Mouse (Mus musculus): ENCODE data around the gene Tnfaip2. TPM values are rescaled to one million over a fixed set of nuclear protein-coding genes. Genes with fewer than 3 reads are reported as not detected.

The Tnfaip2 gene
- total and polyA plus RNA-seq, 3 experiments: 94.7 to 123 (median 101) TPM

DNA sequence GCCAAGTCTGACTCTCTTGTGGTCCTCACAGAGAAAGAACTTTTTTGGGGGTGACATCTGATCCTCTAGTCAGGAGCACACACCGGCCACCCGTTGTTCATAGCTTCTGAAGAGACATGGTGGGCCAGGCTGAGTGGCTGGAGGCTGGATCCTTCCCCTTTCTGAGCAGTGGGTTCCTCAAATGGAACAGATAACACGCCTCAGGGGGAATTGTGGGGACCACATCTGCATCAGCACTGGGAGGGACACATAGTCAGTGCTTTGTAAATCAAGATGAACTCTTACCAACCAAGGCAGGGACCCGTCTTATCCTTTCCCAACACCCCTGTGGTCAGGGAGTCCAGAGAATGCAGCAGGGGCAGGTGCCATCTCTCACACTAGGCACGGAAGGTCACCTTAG lies 22.4 kb upstream of the Tnfaip2 start:
- H3K27me3 ChIP-seq (ENCODE audit: insufficient read depth, low read length): peaks cover 78% of the 10 kb centered on the region
- H3K4me1 ChIP-seq (ENCODE audit: insufficient read depth, low read depth, low read length): peaks cover 17% of the 10 kb centered on the region
- no peak overlapping the region for H3K4me3 ChIP-seq (ENCODE audit: low read depth, low read length)

DNA sequence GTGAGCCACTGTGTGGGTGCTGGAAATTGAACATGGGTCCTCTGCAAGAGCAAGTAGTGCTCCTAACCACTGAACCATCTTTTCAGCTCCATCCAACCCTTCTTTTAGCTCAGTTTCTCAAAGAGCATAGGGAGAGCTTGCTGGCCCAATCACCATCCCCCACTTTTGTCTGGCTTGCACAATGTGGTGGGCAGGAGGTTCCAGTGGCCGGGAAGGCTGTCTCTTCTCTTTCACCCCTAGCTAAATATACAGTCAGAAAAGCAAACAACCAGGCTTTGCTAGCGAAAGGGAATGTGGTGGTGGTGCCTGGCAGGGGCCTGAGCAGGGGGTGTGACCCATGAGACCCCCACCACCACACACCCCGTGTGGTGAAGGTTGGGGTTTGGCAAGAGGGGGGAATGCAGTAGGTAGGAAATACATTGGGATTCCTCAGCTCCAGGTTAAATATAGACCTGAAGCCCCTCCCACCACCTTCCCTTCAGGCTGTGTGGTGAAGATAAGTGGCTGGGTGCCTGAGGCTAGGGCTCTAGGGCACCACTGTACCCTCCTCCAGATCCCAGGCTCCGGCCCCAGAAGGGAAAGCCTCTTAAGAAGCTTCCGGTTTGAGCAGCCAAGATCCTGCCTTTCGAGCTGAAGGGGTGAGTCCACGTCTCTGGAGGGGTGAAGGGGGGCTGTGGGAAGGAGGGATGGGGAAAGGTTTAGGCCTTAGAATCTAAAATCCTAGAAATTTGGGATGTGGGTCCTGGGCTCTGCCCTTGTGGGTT lies 21.1 kb upstream of the Tnfaip2 start:
- peaks cover 86% of the 10 kb centered on the region for H3K27me3 ChIP-seq (ENCODE audit: insufficient read depth, low read length)
- peaks cover 26% of the 10 kb centered on the region for H3K4me1 ChIP-seq (ENCODE audit: insufficient read depth, low read depth, low read length)
- no peak overlapping the region for H3K4me3 ChIP-seq (ENCODE audit: low read depth, low read length)
- TF ChIP-seq GATA1 (IDR thresholded peaks at IDR 0.05; ENCODE audit: borderline replicate concordance, low read length) (no peak), TAL1 (conservative IDR thresholded peaks at IDR 0.05; ENCODE audit: low read depth, low read length) (no peak), POLR2AphosphoS5 (IDR thresholded peaks at IDR 0.05; ENCODE audit: insufficient replicate concordance, low read depth, low read length) (no peak), GATA2 (IDR thresholded peaks at IDR 0.05; ENCODE audit: borderline replicate concordance, low read depth, low read length) (no peak), CTCF (IDR thresholded peaks at IDR 0.05; ENCODE audit: low read depth, low read length) (no peak)
- no peak for DNase-seq (ENCODE audit: low spot score)
- H3K9me3 ChIP-seq (replicated peaks): peaks cover 6% of the 10 kb centered on the region; the same call in 1 of the 2 replicates
- no peak for ATAC-seq (ENCODE audit: extremely low read depth, insufficient number of reproducible peaks, low FRiP score, poor library complexity, severe bottlenecking)
- H3K36me3 ChIP-seq (replicated peaks): no peaks in the 10 kb centered on the region

More for the DNA sequence above, 22.4 kb upstream of the Tnfaip2 start:
- Histone ChIP-seq H3K36me3 (replicated peaks) (no peaks in the 10 kb centered on the region), H3K9me3 (replicated peaks) (peaks cover 6% of the 10 kb centered on the region; the same call in 1 of the 2 replicates)
- DNase-seq (ENCODE audit: low spot score): no peak
- ATAC-seq (ENCODE audit: extremely low read depth, insufficient number of reproducible peaks, low FRiP score, poor library complexity, severe bottlenecking): no peak
- TF ChIP-seq TAL1 (conservative IDR thresholded peaks at IDR 0.05; ENCODE audit: low read depth, low read length) (no peak), GATA1 (IDR thresholded peaks at IDR 0.05; ENCODE audit: borderline replicate concordance, low read length) (no peak), POLR2AphosphoS5 (IDR thresholded peaks at IDR 0.05; ENCODE audit: insufficient replicate concordance, low read depth, low read length) (no peak), CTCF (IDR thresholded peaks at IDR 0.05; ENCODE audit: low read depth, low read length) (no peak), GATA2 (IDR thresholded peaks at IDR 0.05; ENCODE audit: borderline replicate concordance, low read depth, low read length) (no peak)

DNA sequence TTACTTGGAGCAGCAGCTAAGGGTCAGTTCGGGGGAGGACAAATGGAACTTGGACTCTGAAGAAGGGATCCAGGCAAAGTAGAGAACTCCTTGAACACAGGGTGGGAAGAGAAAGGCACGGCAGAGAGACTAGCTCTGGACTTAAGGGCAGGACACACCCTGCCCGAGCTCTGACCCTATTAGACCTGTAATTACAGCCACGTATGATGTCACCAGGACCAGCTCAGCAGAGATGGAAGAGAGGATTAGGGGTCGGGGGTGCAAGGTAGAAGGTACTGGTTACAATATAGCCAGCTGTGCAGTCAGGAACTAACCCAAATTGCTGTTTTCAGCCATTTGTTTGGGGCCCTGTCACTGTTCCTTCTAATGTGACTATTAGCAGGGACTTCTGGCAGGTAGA lies 19.4 kb upstream of the Tnfaip2 start:
- Histone ChIP-seq H3K4me3 (ENCODE audit: low read depth, low read length) (no peak overlapping the region), H3K4me1 (ENCODE audit: insufficient read depth, low read depth, low read length) (peaks cover 22% of the 10 kb centered on the region), H3K27me3 (ENCODE audit: insufficient read depth, low read length) (peaks cover 71% of the 10 kb centered on the region), H3K36me3 (replicated peaks) (no peaks in the 10 kb centered on the region), H3K9me3 (replicated peaks) (peaks cover 6% of the 10 kb centered on the region; the same call in 1 of the 2 replicates)
- no peak for TF ChIP-seq GATA2 (IDR thresholded peaks at IDR 0.05; ENCODE audit: borderline replicate concordance, low read depth, low read length)
- TF ChIP-seq POLR2AphosphoS5 (IDR thresholded peaks at IDR 0.05; ENCODE audit: insufficient replicate concordance, low read depth, low read length): no peak
- no peak for TF ChIP-seq TAL1 (conservative IDR thresholded peaks at IDR 0.05; ENCODE audit: low read depth, low read length)
- TF ChIP-seq CTCF (IDR thresholded peaks at IDR 0.05; ENCODE audit: low read depth, low read length): no peak
- no peak for TF ChIP-seq GATA1 (IDR thresholded peaks at IDR 0.05; ENCODE audit: borderline replicate concordance, low read length)
- ATAC-seq (ENCODE audit: extremely low read depth, insufficient number of reproducible peaks, low FRiP score, poor library complexity, severe bottlenecking) (no peak), DNase-seq (ENCODE audit: low spot score) (no peak)

DNA sequence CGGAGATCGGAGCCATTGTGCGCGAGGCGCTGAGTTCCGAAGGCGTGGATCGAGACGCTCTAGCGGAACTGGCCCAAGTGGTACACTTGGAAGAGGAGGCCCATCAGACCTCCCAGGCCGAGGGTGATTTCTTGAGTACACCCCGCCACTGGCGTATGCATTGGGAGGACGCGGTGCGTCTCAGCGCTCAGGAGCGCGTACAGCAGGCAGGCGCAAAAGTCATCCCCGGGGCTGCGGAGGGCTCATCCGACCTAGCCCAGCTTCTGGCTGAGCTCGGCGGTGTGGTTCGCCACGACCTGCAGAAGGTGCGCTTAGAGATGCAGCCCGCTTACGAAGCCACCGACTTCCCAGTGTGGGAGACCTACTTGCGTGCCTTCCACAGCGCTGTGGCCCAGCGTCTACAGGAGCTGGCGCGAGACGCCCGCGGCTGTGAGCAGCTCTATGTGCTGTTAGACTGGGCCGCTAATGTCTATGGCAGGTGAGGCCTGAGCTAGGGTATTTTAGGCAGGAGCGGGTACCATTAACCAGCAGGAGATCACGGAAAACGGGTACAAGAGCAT lies 18.6 kb upstream of the Tnfaip2 start:
- peaks cover 6% of the 10 kb centered on the region; the same call in 1 of the 2 replicates for H3K9me3 ChIP-seq (replicated peaks)
- H3K4me1 ChIP-seq (ENCODE audit: insufficient read depth, low read depth, low read length): peaks cover 26% of the 10 kb centered on the region
- no peaks in the 10 kb centered on the region for H3K36me3 ChIP-seq (replicated peaks)
- DNase-seq (ENCODE audit: low spot score): no peak
- ATAC-seq (ENCODE audit: extremely low read depth, insufficient number of reproducible peaks, low FRiP score, poor library complexity, severe bottlenecking): no peak
- H3K27me3 ChIP-seq (ENCODE audit: insufficient read depth, low read length): peaks cover 68% of the 10 kb centered on the region
- no peak overlapping the region for H3K4me3 ChIP-seq (ENCODE audit: low read depth, low read length)
- TF ChIP-seq CTCF (IDR thresholded peaks at IDR 0.05; ENCODE audit: low read depth, low read length): no peak
- TF ChIP-seq TAL1 (conservative IDR thresholded peaks at IDR 0.05; ENCODE audit: low read depth, low read length): no peak
- TF ChIP-seq POLR2AphosphoS5 (IDR thresholded peaks at IDR 0.05; ENCODE audit: insufficient replicate concordance, low read depth, low read length): no peak
- TF ChIP-seq GATA2 (IDR thresholded peaks at IDR 0.05; ENCODE audit: borderline replicate concordance, low read depth, low read length): no peak
- TF ChIP-seq GATA1 (IDR thresholded peaks at IDR 0.05; ENCODE audit: borderline replicate concordance, low read length): no peak

DNA sequence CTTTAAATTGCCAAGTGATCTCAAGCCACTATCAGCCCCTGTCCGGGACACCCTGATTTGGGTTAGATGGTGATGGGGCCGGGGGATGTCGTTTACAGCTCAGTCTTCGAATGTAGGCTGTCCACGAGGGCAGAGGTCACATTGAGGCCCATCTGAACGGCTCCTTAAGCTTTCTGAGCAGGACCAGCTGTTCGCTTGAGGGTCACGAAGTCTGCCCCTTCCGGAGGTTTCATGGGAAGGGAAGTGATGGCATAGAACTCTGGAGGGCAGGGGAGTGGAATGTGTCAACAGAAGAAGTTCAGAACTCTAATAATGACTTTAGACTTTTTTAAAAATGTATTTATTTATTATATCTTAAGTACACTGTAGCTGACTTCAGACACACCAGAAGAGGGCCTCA lies 17.7 kb upstream of the Tnfaip2 start:
- ATAC-seq (ENCODE audit: extremely low read depth, insufficient number of reproducible peaks, low FRiP score, poor library complexity, severe bottlenecking) (no peak), DNase-seq (ENCODE audit: low spot score) (no peak)
- Histone ChIP-seq H3K9me3 (replicated peaks) (peaks cover 9% of the 10 kb centered on the region; the same call in 1 of the 2 replicates), H3K27me3 (ENCODE audit: insufficient read depth, low read length) (peaks cover 65% of the 10 kb centered on the region), H3K4me3 (ENCODE audit: low read depth, low read length) (no peak overlapping the region), H3K4me1 (ENCODE audit: insufficient read depth, low read depth, low read length) (peaks cover 34% of the 10 kb centered on the region), H3K36me3 (replicated peaks) (no peaks in the 10 kb centered on the region)
- no peak for TF ChIP-seq CTCF (IDR thresholded peaks at IDR 0.05; ENCODE audit: low read depth, low read length)
- TF ChIP-seq POLR2AphosphoS5 (IDR thresholded peaks at IDR 0.05; ENCODE audit: insufficient replicate concordance, low read depth, low read length): no peak
- no peak for TF ChIP-seq TAL1 (conservative IDR thresholded peaks at IDR 0.05; ENCODE audit: low read depth, low read length)
- TF ChIP-seq GATA1 (IDR thresholded peaks at IDR 0.05; ENCODE audit: borderline replicate concordance, low read length): no peak
- no peak for TF ChIP-seq GATA2 (IDR thresholded peaks at IDR 0.05; ENCODE audit: borderline replicate concordance, low read depth, low read length)

DNA sequence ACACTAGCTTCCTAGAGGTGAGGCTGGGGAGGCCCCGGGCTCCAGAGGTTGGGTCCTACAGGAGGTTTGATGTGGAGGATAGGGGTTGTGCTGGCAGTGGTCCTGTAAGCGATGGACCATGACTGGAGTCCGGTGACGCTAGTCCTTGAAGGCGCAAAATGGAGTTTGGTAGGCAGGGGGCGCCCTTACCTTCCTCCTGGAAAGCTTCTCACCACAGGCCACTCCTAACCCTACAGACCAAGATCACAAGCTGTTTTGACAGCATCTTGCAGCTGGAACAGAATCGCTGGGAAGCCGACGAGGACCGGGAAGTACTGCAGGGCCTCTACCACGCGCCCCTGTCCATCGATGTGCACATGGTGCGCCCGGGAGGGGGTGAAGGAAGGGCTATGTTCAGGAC lies 17.0 kb upstream of the Tnfaip2 start:
- Histone ChIP-seq H3K4me3 (ENCODE audit: low read depth, low read length) (no peak overlapping the region), H3K4me1 (ENCODE audit: insufficient read depth, low read depth, low read length) (peaks cover 41% of the 10 kb centered on the region), H3K36me3 (replicated peaks) (no peaks in the 10 kb centered on the region), H3K27me3 (ENCODE audit: insufficient read depth, low read length) (peaks cover 59% of the 10 kb centered on the region), H3K9me3 (replicated peaks) (peaks cover 10% of the 10 kb centered on the region; the same call in 1 of the 2 replicates)
- peak; percentile 83 for DNase-seq (ENCODE audit: low spot score)
- TF ChIP-seq CTCF (IDR thresholded peaks at IDR 0.05; ENCODE audit: low read depth, low read length) (peak; percentile 81), GATA1 (IDR thresholded peaks at IDR 0.05; ENCODE audit: borderline replicate concordance, low read length) (no peak)
- ATAC-seq (ENCODE audit: extremely low read depth, insufficient number of reproducible peaks, low FRiP score, poor library complexity, severe bottlenecking): no peak

Data from G1E (cell line).